Mouse (Mus musculus) ovary, postnatal 10 days (tissue): Measurements from ENCODE around the gene Axl.
A peak's percentile ranks its signal among the peaks of the same experiment; 100 is the strongest.

Experiments used
- DNase-seq: peaks from one replicate; pipeline ENCODE4 v3.0.0; 2022; ENCODE audit warnings: low spot score

The Axl gene

GRCm38 (mm10) chr7:25788220-25789128, at the start of gene Axl:
Axl (minus strand) TSS chr7:25788705.
- peak; percentile 61 for DNase-seq

GRCm38 (mm10) chr7:25835188-25835891, 46.8 kb upstream of the Axl start:
- DNase-seq = no peak

DNA sequence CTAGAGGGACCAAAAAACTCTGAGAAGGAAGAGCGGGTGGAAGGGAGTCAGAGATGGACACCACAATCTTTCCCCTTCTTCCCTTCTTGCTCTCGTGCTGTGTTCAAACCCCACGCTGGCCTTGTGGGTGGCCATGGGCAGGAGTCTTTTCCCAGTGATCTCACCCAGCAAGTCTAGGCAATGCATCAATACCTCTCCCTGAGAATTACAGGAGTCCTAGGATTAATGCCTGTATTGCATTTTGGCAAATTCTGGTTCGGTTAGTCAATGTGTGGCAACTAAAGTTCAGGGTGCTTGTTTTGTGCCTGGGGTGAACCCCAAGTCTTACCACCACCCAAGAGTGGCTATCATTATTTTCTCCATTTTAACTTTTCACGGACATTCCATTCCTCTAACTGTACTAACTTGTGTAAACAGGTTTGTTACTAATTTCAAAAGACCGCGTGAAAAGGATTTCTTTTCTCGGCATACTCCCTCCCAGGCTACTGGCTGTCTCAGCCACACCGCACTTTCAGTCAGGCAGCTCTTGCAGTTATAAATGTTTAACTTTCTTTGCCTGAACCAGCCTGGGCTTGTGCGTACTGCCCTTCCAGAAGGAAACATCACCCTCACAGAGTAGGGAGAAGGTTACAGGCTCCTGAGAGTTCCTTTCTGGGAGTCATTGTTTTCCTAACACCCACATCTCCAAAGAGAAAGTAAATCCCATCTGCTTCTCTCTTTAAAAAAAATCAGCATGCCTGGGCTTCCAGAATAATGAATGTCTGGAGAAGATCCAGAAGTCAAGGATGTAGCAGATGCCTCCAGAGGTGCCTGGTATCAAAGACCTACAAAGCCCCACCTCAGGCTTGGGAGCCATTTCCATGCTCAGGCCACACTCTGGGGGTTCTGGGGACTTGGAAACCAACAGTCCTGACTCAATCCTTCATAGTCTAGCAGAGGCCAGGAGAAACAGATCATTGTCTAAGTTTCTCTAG, 43.3 kb upstream of the Axl start:
- no peak for DNase-seq

DNA sequence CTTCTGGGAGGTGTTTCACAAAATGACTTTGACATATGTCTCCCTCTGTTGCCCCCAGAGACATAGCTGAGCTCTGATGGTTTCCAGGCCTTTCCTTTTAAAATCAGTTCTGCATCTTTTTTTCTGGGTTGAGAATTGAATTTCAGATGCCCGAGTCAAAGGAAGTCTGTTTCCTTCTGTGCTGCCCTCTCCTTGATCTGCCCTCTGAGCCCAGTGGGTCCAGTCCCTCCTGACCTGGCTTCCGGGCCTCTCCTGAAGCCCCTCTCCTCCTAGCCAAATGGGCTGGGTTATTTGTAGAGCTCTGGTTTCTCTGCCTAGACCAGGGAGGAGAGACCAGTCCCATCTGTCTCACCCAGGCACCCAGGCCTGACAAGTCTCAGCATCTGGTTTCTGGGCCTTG, 41.7 kb upstream of the Axl start:
- DNase-seq = no peak

DNA sequence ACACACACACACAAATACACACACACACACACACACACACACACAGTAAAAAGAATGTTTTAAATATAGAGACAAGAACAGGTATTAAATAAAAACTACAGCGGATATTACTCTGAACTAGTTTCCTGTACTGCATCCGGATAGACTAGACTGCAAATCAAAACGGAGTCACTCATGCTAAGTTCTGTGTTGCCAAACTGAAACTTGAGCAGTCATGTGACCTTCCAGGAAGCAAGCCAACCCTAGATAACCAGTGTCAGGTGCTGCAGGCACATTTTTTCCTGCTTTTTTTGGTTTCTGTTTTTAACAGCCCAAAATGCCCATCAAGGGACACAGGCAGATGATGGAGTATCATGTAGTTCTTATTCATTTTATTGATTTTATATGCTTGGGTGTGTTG, 38.7 kb upstream of the Axl start:
- no peak for DNase-seq

DNA sequence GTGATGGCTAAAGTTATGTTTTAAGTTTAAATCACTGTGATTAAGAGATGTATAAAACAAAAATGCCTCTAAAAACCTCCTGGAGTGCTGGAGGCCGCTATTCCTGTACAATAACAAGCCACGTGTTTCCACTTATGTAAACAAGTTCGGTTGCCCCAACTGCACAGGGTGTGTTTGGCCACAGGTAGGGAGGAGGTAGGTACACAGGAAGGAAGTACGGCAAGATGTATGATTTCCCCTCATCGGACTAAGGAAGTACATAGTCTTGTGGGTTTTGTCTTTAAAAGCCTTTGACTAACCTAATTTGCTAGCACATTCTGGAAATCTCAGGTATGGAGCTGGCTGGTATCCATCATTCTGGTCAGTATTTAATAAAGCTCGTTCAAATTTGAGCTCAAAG, 37.5 kb upstream of the Axl start:
- DNase-seq = no peak

GRCm38 (mm10) chr7:25825043-25825442, 36.5 kb upstream of the Axl start:
- DNase-seq = no peak

- DNase-seq = no peak
Measured at GRCm38 (mm10) chr7:25816241-25816919, 27.9 kb upstream of the Axl start, which contains the start of gene Cyp2s1. Cyp2s1 (minus strand) TSS chr7:25816913.

GRCm38 (mm10) chr7:25815571-25815970, 27.1 kb upstream of the Axl start:
- DNase-seq = no peak

DNA sequence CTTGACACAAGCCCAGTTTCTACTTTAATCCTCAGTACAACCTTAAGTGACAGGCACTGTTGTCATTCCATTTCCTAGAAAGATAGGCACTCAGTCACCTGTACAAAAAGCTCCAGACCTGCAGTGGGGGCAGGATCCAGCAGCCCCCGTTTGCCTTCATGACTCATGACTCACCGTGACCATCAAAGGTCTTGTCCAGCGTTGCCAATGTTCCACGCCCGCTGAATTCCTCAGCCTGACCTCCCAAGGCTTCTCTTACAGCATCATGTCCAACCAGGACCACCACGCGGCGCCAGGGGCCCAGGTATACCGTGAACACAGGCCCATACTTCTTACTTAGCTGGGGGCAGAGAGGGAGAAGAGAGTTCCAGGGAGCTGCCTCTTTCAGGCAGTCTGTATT, 26.2 kb upstream of the Axl start:
- no peak for DNase-seq

DNA sequence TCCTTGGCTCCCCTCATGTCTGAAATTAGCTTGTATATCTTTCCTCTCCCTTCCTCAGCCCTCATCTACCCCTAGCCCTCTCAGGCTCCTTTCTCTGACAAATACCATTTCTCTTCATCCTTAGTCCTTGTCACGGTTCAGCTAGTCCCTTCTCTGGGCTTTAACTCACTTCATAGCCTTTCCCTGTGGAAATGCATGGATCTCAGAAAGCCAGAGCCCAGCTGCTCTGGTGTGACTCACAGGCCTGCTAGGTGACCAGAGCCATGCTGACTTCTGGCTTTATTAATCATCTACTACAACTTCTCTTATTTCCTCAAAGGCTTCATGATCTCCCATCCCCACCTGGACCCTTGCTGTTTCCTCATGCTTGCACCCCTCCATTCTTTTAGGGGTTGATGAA, 23.7 kb upstream of the Axl start:
- no peak for DNase-seq

DNA sequence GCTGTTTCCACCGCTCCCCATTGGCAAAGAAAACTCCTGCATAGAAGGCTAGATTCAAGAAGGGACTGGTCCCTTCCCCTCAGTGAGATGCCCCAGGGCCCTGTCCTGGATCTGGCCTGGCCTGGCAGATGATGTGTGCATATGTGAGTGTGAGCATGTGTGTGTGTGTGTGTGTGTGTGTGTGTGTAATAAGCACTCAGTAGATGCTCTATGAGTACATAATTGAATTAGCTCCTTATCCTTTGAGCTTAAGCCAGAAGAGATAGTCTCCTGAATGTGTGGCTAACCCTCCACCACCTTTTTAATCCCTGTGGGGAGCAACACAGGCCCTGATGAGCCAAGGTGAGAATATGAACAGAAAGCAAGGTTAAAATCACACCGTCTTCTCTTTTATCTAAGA, 23.2 kb upstream of the Axl start:
- DNase-seq = no peak

GRCm38 (mm10) chr7:25805631-25806343, 17.3 kb upstream of the Axl start:
- peak; percentile 68 for DNase-seq

- no peak for DNase-seq
Measured at GRCm38 (mm10) chr7:25804792-25805191, 16.3 kb upstream of the Axl start.

DNA sequence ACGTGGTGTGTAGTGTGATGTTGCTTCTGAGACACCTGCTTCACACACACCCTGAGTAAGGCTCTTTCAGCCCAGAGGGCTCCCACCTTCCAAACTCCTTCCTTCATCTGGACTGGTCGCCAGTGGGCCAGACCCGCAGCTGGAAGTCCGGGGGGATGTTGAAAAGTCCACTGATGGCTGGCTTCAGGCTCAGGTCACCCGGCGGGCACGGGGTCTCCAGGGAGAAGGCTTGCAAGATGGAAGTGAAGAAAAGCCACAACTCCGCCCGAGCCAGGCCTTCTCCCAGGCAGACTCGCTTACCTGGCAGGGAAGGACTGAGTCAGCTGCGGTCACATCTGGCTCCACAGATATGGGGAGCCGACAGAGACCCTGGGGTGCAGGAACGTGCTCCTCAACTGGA, 15.0 kb upstream of the Axl start:
- DNase-seq = no peak

- peak; percentile 64 for DNase-seq
Measured at GRCm38 (mm10) chr7:25802241-25803125, 14.0 kb upstream of the Axl start.

DNA sequence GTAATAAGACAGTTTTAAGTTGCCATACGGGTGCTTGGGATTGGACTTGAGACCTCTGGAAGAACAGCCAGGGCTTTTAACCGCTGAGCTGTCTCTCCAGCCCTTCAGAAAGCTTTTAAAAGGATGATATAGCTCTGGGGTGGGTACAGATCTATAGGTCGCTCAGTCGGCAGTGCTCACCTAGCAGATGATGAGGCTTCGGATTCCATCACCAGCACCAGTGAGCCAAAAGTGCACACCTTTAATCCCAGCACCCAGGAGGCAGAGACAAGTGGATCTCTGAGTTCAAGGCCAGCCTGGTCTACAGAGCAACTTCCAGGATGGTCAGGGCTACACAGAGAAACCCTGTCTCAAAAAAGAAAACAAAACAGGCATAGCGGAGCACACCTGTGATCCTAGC, 12.5 kb upstream of the Axl start:
- DNase-seq = no peak

- DNase-seq = no peak
Measured at GRCm38 (mm10) chr7:25799369-25799768, 10.9 kb upstream of the Axl start.

DNA sequence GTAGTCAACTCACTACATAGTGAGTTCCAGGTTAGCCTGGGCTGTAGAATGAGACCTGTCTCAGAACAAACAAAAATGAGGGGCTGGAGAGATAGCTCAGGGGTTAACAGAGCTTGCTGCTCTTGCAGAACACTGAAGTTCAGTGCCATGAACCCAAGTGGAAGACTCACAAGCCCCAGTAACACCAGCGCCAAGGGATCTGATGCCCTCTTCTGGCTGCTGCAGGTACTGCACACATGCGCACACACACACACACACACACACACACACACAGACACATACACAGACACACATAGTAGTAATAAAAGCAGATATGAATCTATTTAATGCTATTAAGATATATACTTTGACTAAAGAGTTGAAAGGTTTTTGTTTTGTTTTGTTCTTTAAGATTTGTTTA, 10.0 kb upstream of the Axl start:
- no peak for DNase-seq

GRCm38 (mm10) chr7:25794775-25795174, 6.3 kb upstream of the Axl start:
- no peak for DNase-seq
